Mouse (Mus musculus): ENCODE data around the gene Avil.

Avil gene

DNA sequence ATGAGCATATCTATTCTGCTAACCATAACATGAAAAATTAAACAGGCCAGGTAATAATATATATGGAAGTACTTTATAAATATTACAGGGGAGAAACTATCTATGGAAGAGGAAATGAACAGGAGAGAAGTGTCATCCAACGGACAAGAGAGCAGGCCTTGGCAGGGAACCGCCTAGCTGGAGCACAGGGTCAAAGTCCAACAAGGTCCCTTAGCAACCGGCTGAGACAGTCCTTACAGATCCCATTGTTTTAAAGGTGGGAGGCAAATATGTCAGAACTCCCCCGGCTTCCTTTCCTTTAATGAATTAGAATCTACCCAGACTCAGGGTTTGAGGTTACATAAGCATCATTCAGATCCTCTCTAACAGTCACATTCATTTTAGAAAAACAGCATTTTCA is 23.4 kb upstream of the Avil start:
- no peak for DNase-seq (ENCODE audit: low read depth, low spot score)
- Histone ChIP-seq H3K27me3 (ENCODE audit: control insufficient read depth, insufficient read depth, low read length, poor library complexity, severe bottlenecking) (no peaks in the 10 kb centered on the region), H3K36me3 (ENCODE audit: control insufficient read depth, insufficient read depth, low read length, poor library complexity, severe bottlenecking) (no peaks in the 10 kb centered on the region)

DNA sequence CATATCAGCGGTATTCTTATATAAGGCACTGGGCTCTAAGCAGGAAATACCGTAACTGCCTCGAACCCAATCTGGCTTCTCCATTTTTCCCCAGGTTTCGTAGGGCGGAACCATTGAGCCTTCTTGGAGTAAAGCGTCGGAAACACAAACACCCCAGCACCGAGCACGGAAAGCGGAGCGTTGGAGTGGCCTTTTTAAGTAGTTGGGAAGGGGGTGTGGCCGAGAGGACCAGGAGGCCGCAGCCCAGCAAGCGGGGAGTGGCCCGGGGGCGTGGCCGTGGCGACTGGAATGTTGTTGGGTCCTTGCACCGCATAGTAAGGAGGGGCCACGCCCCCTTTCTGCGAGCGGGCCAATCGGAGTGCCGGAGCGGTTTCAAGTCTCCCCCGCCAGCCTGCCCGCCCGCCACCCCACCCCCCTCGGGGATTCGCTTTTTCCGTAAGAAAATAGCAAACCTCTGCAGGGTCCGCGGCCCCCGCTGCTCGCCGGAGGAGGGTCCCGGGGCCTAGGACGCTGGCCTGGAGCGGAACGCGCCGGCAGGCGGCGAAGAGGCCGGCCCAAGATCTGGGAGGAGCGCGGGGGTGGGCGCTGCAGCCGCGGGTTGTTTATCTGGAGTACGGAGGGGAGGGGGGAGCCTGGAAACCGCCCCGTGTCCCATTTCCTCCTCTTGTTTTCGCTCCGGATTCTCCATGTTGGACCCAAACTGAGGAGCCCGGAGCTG is 22.1 kb upstream of the Avil start, which contains the start of gene Ctdsp2:
TSS of gene Ctdsp2 (plus strand) at position 441 of the 718 bp plus-strand sequence.
- H3K36me3 ChIP-seq (ENCODE audit: control insufficient read depth, insufficient read depth, low read length, poor library complexity, severe bottlenecking), result no peaks in the 10 kb centered on the region
- DNase-seq (ENCODE audit: low read depth, low spot score), result peak; percentile 93
- no peaks in the 10 kb centered on the region for H3K27me3 ChIP-seq (ENCODE audit: control insufficient read depth, insufficient read depth, low read length, poor library complexity, severe bottlenecking)

DNA sequence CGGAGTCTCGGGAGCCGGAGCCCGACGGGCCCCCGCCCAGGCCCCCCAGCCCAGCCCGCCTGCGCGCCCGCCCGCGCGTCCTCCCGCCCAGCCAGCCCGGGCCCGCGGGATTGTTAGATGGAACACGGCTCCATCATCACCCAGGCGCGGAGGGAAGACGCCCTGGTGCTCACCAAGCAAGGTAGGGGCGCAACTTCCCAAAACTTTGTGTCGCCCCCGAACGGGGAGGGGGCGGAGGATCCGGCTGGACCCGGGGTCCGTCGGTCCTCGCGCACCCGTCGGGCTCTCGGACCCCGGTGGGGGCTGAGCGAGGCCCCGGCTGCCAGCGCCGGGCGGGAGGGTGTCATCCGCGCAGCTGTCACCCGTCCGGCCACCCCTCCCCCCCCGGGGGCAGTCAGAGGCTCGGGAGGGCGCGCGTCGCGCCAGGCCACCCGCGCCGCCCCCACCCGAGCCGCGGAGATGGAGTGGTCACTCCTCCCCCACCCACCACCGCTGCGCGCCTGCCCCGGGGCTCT is 21.3 kb upstream of the Avil start:
- peak; percentile 47 for DNase-seq (ENCODE audit: low read depth, low spot score)
- no peaks in the 10 kb centered on the region for H3K36me3 ChIP-seq (ENCODE audit: control insufficient read depth, insufficient read depth, low read length, poor library complexity, severe bottlenecking)
- no peaks in the 10 kb centered on the region for H3K27me3 ChIP-seq (ENCODE audit: control insufficient read depth, insufficient read depth, low read length, poor library complexity, severe bottlenecking)

DNA sequence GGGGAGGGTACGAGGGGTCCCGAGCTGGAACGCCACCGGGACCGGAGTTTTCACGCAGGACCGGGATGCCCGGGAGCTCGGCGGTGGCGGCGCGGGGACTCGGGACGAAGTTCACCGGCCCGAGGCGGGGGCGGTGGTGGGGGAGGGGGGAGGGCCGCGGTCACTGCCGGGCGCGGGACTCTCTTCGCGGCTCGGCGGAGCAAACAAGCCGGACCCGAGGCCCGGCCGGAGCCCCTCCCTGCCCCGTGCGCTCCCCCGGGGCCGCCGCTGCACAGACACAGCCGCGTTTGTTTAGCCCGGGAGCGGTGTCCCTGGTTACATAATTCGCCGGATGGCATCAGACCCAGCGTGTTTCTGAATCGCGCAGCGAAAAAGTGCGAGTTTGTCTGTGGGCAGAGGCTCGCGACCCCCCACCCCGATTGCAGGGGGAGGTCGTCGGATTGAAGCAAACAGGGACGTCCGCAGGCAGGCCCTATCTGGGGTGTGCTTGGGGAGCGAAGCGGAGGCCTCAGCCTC is 20.8 kb upstream of the Avil start:
- Histone ChIP-seq H3K36me3 (ENCODE audit: control insufficient read depth, insufficient read depth, low read length, poor library complexity, severe bottlenecking) (no peaks in the 10 kb centered on the region), H3K27me3 (ENCODE audit: control insufficient read depth, insufficient read depth, low read length, poor library complexity, severe bottlenecking) (no peaks in the 10 kb centered on the region)
- DNase-seq (ENCODE audit: low read depth, low spot score), result peak; percentile 42

DNA sequence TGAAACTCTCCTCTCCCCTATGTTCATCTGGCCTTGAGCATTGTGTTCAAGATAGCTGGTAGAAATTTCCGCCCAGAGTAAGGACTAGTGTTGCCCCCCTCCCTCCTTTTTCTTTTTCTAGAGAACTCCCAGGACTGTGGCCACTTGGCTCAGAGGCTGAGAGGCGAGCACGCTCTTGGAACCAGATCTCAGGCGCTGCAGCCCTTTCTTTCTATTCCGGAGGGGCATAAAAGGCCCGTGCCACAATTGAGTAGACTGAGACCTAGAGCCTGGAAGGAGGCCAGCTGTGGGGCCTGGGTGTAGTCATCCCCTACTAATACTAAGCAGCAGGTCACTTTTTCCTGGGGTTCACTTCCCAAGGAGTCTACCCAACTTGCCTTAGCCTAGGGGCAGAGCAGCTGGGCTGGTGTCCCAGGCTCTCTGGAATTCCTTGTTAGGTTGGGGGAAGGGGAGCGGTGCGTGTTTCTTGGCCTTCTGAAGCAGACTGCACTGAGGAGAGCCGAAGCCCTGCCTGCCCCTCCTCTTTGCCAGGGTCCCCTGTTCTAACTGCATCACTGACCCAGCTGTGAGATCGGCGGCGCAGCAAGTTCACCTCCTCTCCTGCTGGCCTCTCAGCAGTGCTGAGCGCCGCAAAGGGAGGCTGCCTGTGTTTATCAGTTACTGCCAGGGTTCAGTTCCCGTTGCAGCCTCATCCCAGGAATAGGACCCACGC is 20.1 kb upstream of the Avil start:
- DNase-seq (ENCODE audit: low read depth, low spot score), result no peak
- Histone ChIP-seq H3K36me3 (ENCODE audit: control insufficient read depth, insufficient read depth, low read length, poor library complexity, severe bottlenecking) (no peaks in the 10 kb centered on the region), H3K27me3 (ENCODE audit: control insufficient read depth, insufficient read depth, low read length, poor library complexity, severe bottlenecking) (no peaks in the 10 kb centered on the region)

DNA sequence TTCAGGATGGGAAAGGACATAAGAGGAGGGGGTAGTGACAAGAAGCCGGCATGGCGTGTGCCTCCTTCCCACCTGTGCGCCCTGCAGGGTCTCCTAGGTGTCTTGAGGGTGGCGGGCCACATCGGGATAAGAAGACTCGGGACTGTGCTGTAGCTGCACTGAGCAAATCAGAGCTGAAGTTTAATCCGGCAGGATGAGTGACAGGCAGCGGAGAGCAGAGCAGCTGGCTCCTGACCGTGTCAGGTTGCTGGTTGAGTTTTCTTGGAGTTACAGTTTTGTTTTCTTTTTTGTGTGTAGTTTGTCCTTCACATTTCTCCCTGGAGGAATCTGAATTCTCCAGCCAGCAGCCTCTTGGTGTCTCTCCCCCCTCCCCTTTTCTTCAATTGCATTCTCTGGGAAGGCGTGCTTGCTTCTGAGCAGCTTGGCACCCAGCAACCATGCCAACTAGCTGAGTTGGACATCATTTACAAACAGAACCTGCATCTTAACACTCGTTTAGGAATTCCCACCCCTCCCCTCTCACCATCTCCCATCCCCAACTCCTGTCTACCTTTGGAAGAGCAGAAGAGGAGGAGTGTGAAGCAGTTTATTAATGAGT is 19.5 kb upstream of the Avil start:
- no peak for DNase-seq (ENCODE audit: low read depth, low spot score)
- H3K36me3 ChIP-seq (ENCODE audit: control insufficient read depth, insufficient read depth, low read length, poor library complexity, severe bottlenecking), result no peaks in the 10 kb centered on the region

DNA sequence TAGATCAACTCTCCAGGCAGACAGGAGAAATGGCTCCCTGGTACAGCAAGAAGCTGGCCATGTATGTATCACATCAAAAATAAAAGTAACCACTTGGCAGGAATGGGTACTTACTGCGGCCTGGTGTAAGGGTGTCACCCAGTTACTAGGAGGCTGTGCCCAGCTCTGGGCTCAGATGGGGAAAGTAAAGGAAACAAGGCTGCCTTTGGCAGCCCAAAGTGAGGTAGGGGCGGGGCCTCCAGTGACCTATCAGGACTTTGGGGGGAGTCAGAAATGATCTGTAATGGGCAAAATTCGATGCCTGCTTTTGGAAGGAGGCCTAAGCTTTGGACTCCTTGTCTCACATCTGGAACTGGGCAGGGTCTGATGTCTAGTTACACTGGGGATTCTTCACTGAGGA is 18.8 kb upstream of the Avil start:
- no peaks in the 10 kb centered on the region for H3K36me3 ChIP-seq (ENCODE audit: control insufficient read depth, insufficient read depth, low read length, poor library complexity, severe bottlenecking)
- H3K27me3 ChIP-seq (ENCODE audit: control insufficient read depth, insufficient read depth, low read length, poor library complexity, severe bottlenecking), result no peaks in the 10 kb centered on the region
- no peak for DNase-seq (ENCODE audit: low read depth, low spot score)

More for the DNA sequence above, 19.5 kb upstream of the Avil start:
- no peaks in the 10 kb centered on the region for H3K27me3 ChIP-seq (ENCODE audit: control insufficient read depth, insufficient read depth, low read length, poor library complexity, severe bottlenecking)

DNA sequence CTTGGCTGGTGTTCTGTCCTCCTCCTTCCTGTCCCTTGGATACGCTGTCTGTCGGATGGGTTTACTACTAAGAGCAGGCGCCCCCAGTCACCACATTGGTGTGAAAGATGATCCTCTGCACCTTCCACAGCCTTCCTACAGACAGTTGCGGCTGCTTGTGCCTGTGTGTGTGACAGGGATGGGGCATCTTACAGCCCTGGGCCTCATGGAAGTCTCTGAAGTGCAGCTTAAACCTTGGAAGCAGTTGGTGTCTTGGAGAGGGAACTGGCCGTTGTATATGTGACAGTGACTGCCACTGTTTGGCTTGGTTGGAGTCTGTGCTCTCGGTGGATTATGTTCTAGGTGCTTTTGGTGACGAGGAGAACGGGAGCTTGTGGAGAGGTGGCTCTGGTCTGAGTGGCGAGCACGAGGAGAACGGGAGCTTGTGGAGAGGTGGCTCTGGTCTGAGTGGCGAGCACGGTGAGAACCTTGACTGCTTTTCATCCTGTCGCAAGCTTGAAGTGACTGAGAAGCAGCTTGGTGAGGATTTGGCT is 17.2 kb upstream of the Avil start:
- H3K36me3 ChIP-seq (ENCODE audit: control insufficient read depth, insufficient read depth, low read length, poor library complexity, severe bottlenecking), result no peaks in the 10 kb centered on the region
- H3K27me3 ChIP-seq (ENCODE audit: control insufficient read depth, insufficient read depth, low read length, poor library complexity, severe bottlenecking), result no peaks in the 10 kb centered on the region
- DNase-seq (ENCODE audit: low read depth, low spot score), result no peak

DNA sequence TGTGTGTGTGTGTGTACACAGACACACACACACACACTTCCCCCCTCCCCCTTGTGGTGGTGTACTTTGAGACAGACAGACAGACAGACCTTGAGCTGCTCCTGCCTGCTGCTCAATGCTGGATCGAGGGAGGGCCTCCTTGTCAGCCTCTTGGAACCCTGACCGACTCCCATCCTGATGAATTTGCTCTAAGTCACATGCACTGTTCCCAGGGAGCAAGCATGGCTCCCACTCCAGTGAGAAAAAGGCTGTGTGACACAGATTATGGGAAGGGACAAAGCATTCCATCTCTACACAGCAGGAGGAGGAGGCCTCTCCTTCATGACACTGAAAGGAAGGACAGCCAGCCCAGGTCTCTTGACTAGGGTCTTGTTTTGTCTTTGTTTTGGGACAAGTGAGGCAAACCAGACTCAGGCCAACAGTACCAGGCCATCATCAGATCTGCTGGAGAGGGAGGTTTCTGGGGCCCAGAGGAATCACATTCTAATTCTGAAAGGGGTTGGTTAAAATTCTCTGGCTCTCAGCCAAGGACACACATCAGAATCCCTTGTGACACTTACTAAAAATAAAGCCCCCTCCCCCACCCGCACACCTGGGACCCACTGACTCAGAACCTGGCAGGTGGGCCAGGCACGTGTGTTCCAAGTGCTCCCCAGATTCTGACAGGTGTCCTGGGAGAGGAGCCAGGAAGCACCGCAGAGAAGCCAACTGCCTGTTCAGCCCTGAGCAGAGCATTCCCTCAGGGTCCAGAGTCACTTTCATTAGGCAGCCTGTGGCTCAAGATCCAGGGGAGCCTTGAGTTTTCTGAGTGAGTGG is 16.1 kb upstream of the Avil start:
- H3K27me3 ChIP-seq (ENCODE audit: control insufficient read depth, insufficient read depth, low read length, poor library complexity, severe bottlenecking), result no peaks in the 10 kb centered on the region
- no peaks in the 10 kb centered on the region for H3K36me3 ChIP-seq (ENCODE audit: control insufficient read depth, insufficient read depth, low read length, poor library complexity, severe bottlenecking)
- DNase-seq (ENCODE audit: low read depth, low spot score), result no peak

DNA sequence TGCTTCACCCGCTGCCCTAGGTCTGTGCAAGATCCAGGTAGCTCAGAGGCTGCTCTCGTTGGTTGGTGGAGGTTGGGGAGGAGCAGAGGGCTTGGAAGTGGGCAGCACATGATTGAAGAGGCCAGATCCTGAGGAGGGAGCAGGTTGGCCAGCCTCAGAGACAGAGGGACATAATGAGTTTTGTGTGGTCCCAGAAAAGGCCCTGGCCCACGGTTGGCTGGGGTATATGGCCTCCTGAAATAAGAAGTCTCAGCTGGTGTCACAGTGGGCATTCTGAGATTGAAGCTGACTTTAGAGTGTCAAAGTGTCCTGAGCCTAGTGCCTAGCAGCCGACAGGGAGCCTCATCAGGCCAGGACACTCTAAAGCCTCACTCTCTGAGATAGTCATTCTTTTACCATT is 15.4 kb upstream of the Avil start:
- DNase-seq (ENCODE audit: low read depth, low spot score), result no peak
- Histone ChIP-seq H3K27me3 (ENCODE audit: control insufficient read depth, insufficient read depth, low read length, poor library complexity, severe bottlenecking) (no peaks in the 10 kb centered on the region), H3K36me3 (ENCODE audit: control insufficient read depth, insufficient read depth, low read length, poor library complexity, severe bottlenecking) (no peaks in the 10 kb centered on the region)

DNA sequence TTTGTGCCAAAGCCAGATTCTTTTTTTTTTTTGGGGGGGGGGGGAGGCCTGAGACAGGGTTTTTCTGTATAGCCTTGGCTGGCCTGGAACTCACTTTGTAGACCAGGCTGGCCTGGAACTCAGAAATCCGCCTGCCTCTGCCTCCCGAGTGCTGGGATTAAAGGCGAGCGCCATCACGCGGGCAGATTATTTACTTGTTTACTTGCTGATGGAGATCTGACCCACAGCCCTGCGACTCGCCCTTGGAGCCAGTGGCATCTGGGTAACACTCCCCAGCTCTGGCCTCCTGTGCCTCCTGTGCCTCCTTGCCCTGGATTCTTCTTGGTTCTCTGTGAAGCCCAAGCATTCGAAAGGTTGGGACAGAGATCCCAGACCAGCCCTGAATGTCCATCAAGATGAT is 14.9 kb upstream of the Avil start:
- no peaks in the 10 kb centered on the region for H3K36me3 ChIP-seq (ENCODE audit: control insufficient read depth, insufficient read depth, low read length, poor library complexity, severe bottlenecking)
- DNase-seq (ENCODE audit: low read depth, low spot score), result no peak
- no peaks in the 10 kb centered on the region for H3K27me3 ChIP-seq (ENCODE audit: control insufficient read depth, insufficient read depth, low read length, poor library complexity, severe bottlenecking)

DNA sequence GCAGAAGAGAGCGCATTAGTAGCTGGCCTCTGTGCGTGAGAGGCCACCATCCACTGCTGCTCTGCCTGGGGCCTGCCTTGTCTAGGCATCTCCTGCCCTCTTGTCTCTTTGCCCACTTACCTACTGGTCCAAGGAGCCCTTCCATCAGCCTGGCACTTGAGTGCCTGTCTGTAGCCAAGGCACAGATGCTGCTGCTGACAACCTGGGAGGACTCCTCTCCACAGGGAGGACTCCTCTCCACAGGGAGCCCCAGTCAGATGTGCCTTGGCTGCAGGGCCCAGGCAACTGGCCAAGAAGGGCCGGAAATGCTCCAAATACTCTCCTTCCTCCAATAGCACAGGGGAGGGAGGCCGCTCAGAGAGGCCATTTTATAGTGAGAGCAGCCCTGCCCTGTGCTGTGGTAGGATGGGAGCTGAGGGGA is 14.0 kb upstream of the Avil start:
- 0 out of 2 replicates have a peak, but pooled peaks cover 2% of the 10 kb centered on the region for H3K36me3 ChIP-seq (ENCODE audit: control insufficient read depth, insufficient read depth, low read length, poor library complexity, severe bottlenecking)
- DNase-seq (ENCODE audit: low read depth, low spot score), result no peak
- no peaks in the 10 kb centered on the region for H3K27me3 ChIP-seq (ENCODE audit: control insufficient read depth, insufficient read depth, low read length, poor library complexity, severe bottlenecking)

DNA sequence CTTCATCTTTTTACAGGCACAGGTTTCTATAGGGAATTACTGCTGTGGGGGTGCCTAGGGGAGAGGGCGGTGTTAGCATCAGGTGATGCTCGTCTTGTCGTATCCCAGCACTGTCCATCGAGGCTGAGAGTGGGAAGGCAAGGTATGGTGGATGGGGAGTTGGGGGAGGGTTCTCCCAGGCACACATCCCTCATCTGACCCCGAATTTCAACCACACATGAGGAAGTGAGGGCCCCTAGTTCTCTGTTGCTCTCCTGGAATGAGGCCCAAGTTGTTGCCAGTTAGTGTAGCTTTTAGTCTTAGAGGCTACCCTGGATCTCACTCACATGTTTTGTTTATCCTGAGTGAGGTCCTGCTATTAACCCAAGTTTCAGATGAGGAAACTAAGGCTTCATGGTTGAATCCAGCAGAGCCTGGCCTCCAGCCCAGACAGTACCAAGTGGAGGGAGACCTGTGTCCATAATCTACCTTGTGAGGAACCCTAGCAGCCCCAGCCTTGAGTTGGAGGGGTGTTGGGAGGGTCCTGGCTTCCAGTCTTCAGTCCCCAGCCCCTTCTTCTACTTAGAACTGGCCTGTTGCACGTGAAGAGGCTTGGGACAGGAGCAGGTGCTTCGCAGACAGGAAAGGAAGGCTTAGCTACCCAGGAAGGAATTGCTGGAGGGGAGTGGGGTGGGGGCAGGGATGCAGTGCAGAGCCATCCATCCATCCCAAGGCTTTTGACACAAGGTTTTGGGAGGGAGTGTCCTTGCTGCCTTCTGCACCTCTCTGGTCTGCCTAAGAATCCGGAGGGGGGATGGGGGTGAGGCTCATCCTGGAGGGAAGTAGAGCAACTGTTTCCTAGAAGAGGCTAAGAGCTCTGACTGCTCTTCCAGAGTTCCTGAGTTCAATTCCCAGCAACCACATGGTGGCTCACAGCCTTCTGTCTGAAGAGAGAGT is 13.1 kb upstream of the Avil start:
- no peak for DNase-seq (ENCODE audit: low read depth, low spot score)
- no peaks in the 10 kb centered on the region for H3K27me3 ChIP-seq (ENCODE audit: control insufficient read depth, insufficient read depth, low read length, poor library complexity, severe bottlenecking)
- 0 out of 2 replicates have a peak, but pooled peaks cover 2% of the 10 kb centered on the region for H3K36me3 ChIP-seq (ENCODE audit: control insufficient read depth, insufficient read depth, low read length, poor library complexity, severe bottlenecking)
